Mouse (Mus musculus) erythroblast, embryonic 14.5 days (primary cell): ENCODE data around the gene Itgb2.

Experiments
- GATA1 ChIP-seq: IDR thresholded peaks from 2 replicates; pipeline ENCODE4 v1.6.1; 2012; ENCODE audit warnings: low read length, inconsistent platforms, mixed read lengths
- TAL1 ChIP-seq: IDR thresholded peaks from 3 replicates; pipeline ENCODE4 v1.6.1; 2012; ENCODE audit warnings: low read length, inconsistent platforms, mixed read lengths

- TF ChIP-seq TAL1 (no peak), GATA1 (no peak)
These were observed 44.3 kb upstream of the Itgb2 start for GRCm38 (mm10) chr10:77485786-77486185.
